In genomic region chr2:43675277-43675676, GRCm38 (mm10) we compare ENCODE assay signal across 27 mouse cellular contexts.
"Had no signal": no experiment of that assay in that cellular context is flagged by ENCODE, and none has a peak within 500 bp of the region (broad histone marks: within the 10 kb centered on the region; RNA-seq: fewer than 3 reads in every experiment).

No protein-coding gene starts in this region.

- H3K36me3 ChIP-seq: heart, embryonic 10.5 days; heart, embryonic 12.5 days; hindbrain, embryonic 10.5 days; hindbrain, embryonic 12.5 days; intestine, embryonic 15.5 days; limb, embryonic 10.5 days; limb, embryonic 12.5 days; liver, embryonic 13.5 days had no signal

- H3K27me3 ChIP-seq: heart, embryonic 12.5 days; hindbrain, embryonic 12.5 days; intestine, embryonic 15.5 days; limb, embryonic 12.5 days; liver, embryonic 13.5 days had no signal

- DNase-seq: gastrocnemius, adult 2 months; gastrocnemius, postnatal 10 days; gastrocnemius, postnatal 25 days; heart, adult 18-20 months; heart, postnatal 10 days; heart, postnatal 4 days; kidney, adult 18-20 months; kidney, adult 8-10 months; kidney, postnatal 14 days; kidney, postnatal 36 days; layer of hippocampus, adult 9-11 months; layer of hippocampus, postnatal 36 days; liver; liver, embryonic 13.5 days had no signal

- H3K9me3 ChIP-seq: heart, embryonic 10.5 days; heart, embryonic 12.5 days; hindbrain, embryonic 10.5 days; hindbrain, embryonic 12.5 days; intestine, embryonic 15.5 days; limb, embryonic 10.5 days; limb, embryonic 12.5 days; liver, embryonic 13.5 days had no signal

- H3K4me3 ChIP-seq: gastrocnemius, adult 2 months; heart, embryonic 10.5 days; heart, embryonic 12.5 days; hindbrain, embryonic 10.5 days; hindbrain, embryonic 12.5 days; intestine, embryonic 15.5 days; left cerebral cortex, adult 2 months; limb, embryonic 10.5 days; limb, embryonic 12.5 days; liver, embryonic 13.5 days had no signal

- H3K27ac ChIP-seq: gastrocnemius, adult 2 months; heart, embryonic 10.5 days; hindbrain, embryonic 10.5 days; hindbrain, embryonic 12.5 days; hindbrain, embryonic 14.5 days; intestine, embryonic 15.5 days; kidney, postnatal 0 days; left cerebral cortex, adult 2 months; limb, embryonic 10.5 days; limb, embryonic 12.5 days; liver, embryonic 13.5 days had no signal

- H3K4me1 ChIP-seq: heart, embryonic 10.5 days; heart, embryonic 12.5 days; hindbrain, embryonic 10.5 days; hindbrain, embryonic 12.5 days; intestine, embryonic 15.5 days; limb, embryonic 10.5 days; limb, embryonic 12.5 days; liver, embryonic 13.5 days had no signal

- ATAC-seq: hindbrain, embryonic 16.5 days; inflammation-experienced regulatory T-cells, adult 6 months; intestine, embryonic 15.5 days; intestine, postnatal 0 days had no signal

- H3K9ac ChIP-seq: heart, embryonic 12.5 days; hindbrain, embryonic 12.5 days; hindbrain, embryonic 14.5 days; intestine, embryonic 15.5 days; limb, embryonic 12.5 days; liver, embryonic 13.5 days had no signal
